Mouse (Mus musculus) megakaryocyte, embryonic 14.5 days (primary cell): Measurements from ENCODE around the gene Lama2.

Experiments used
- FLI1 ChIP-seq: IDR thresholded peaks from 2 replicates; pipeline ENCODE4 v1.6.1; 2012; ENCODE audit warnings: low read length, inconsistent platforms, mixed read lengths
- GATA1 ChIP-seq: IDR thresholded peaks from 3 replicates; pipeline ENCODE4 v1.6.1; 2012; ENCODE audit warnings: mixed read lengths, low read length, inconsistent platforms, borderline replicate concordance

DNA sequence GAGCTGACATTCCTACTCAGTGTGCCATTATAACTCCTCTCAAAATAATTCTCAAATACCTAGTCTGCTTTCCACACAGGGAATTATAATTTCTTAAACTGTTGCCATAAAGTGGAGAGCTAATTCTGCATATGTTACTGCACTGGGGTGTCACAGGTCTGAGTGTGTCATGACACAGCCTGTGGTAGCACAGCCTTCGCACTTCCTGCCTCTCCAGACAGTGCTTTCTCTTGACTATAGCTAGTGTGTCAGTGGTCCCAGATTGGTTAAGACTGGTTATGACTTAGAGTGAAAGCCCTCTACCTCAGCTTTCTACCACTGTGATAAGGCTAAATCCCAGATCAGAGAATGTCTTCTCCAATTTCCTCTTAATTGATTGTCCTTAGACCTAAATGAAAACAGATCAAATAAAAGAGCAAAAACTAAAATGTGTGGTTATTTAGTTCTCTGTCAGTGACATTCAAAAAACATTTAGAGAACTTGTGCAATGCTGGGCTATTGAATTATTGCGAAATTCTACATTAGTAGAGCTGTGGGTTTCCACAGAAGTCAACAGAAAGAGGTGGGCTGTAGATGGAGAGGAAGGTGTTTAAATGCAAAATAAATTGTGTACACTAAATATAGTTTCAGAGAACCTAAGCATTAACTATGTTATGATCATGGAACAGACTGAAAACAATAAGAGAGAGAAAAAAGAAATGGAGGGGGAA lies 502.5 kb downstream of the Lama2 start:
- TF ChIP-seq FLI1 (no peak), GATA1 (no peak)
